Mouse (Mus musculus) gastrocnemius, adult 2 months (tissue): ENCODE measurements at regions not wholly inside any gene's neighbourhood (a gene's known extent, or its start where the extent isn't known, plus 50 kb on each side); places are given as distances from the start of the nearest gene placed in this dataset.

Source experiments
- DNase-seq: peaks from one replicate; pipeline ENCODE4 v3.0.0; 2022
- H3K27ac ChIP-seq: fragments of 200-600 bp; 2 replicates; pipeline ENCODE4 v1.8.1; 2022; ENCODE audit warnings: mild to moderate bottlenecking
- H3K4me3 ChIP-seq: fragments of 200-600 bp; 2 replicates; pipeline ENCODE4 v1.8.1; 2022; ENCODE audit warnings: mild to moderate bottlenecking, moderate library complexity
- CTCF ChIP-seq: fragments of 200-600 bp; IDR thresholded peaks from 2 replicates; pipeline ENCODE4 v1.8.1; 2022; ENCODE audit warnings: antibody characterized with exemption, mild to moderate bottlenecking, moderate library complexity
- intact Hi-C: fragments of 180-260 bp; cut with DNase I; formaldehyde crosslinking; loops from one replicate; pipeline ENCODE4 v1.15.1; 2025

- no peak for DNase-seq
- H3K4me3 ChIP-seq = no peak overlapping the region
- intact Hi-C loops = no loop called here
- H3K27ac ChIP-seq = no peak overlapping the region
- TF ChIP-seq CTCF = no peak
Observed at GRCm38 (mm10) chr13:56021716-56022115, 114.4 kb downstream of the H2afy start.

GRCm38 (mm10) chr13:56014006-56014405, 122.2 kb downstream of the H2afy start:
- no peak overlapping the region for H3K4me3 ChIP-seq
- intact Hi-C loops = no loop called here
- no peak for TF ChIP-seq CTCF
- DNase-seq = no peak
- no peak overlapping the region for H3K27ac ChIP-seq

- intact Hi-C loops = no loop called here
- no peak overlapping the region for H3K27ac ChIP-seq
- TF ChIP-seq CTCF = no peak
- H3K4me3 ChIP-seq = no peak overlapping the region
- no peak for DNase-seq
Observed at GRCm38 (mm10) chr13:56010416-56010815, 125.7 kb downstream of the H2afy start.

- intact Hi-C loops = no loop called here
- DNase-seq = no peak
- Histone ChIP-seq H3K4me3 (no peak overlapping the region), H3K27ac (no peak overlapping the region)
- no peak for TF ChIP-seq CTCF
Observed at GRCm38 (mm10) chr13:56006827-56007226, 129.3 kb downstream of the H2afy start.

- DNase-seq = no peak
- no peak overlapping the region for H3K4me3 ChIP-seq
- no peak for TF ChIP-seq CTCF
- no peak overlapping the region for H3K27ac ChIP-seq
- intact Hi-C loops = no loop called here
Observed at GRCm38 (mm10) chr13:56005746-56006145, 130.4 kb downstream of the H2afy start.

- Histone ChIP-seq H3K4me3 (peak overlapping the region; percentile 36), H3K27ac (peak overlapping the region; percentile 49)
- TF ChIP-seq CTCF = no peak
- DNase-seq = peak; percentile 74
- intact Hi-C loops = no loop called here
Observed at GRCm38 (mm10) chr13:56003724-56004393, 132.3 kb downstream of the H2afy start.

- Histone ChIP-seq H3K27ac (no peak overlapping the region), H3K4me3 (no peak overlapping the region)
- no peak for TF ChIP-seq CTCF
- intact Hi-C loops = no loop called here
- DNase-seq = no peak
Observed at GRCm38 (mm10) chr13:55995255-55995654, 140.9 kb downstream of the H2afy start.

- TF ChIP-seq CTCF = no peak
- intact Hi-C loops = no loop called here
- H3K4me3 ChIP-seq = no peak overlapping the region
- peak; percentile 49 for DNase-seq
- H3K27ac ChIP-seq = no peak overlapping the region
Observed at GRCm38 (mm10) chr13:55994460-55994859, 141.7 kb downstream of the H2afy start.

GRCm38 (mm10) chr13:55992699-55993098, 143.5 kb downstream of the H2afy start:
- no peak overlapping the region for H3K4me3 ChIP-seq
- intact Hi-C loops = no loop called here
- no peak overlapping the region for H3K27ac ChIP-seq
- no peak for DNase-seq
- no peak for TF ChIP-seq CTCF

GRCm38 (mm10) chr13:55991216-55991615, 144.9 kb downstream of the H2afy start:
- DNase-seq = no peak
- intact Hi-C loops = no loop called here
- H3K4me3 ChIP-seq = no peak overlapping the region
- no peak overlapping the region for H3K27ac ChIP-seq
- TF ChIP-seq CTCF = no peak

- Histone ChIP-seq H3K27ac (no peak overlapping the region), H3K4me3 (no peak overlapping the region)
- intact Hi-C loops = no loop called here
- no peak for TF ChIP-seq CTCF
- no peak for DNase-seq
Observed at GRCm38 (mm10) chr13:55990186-55990585, 146.0 kb downstream of the H2afy start.

GRCm38 (mm10) chr13:55989401-55989800, 146.8 kb downstream of the H2afy start:
- Histone ChIP-seq H3K27ac (no peak overlapping the region), H3K4me3 (no peak overlapping the region)
- no peak for DNase-seq
- TF ChIP-seq CTCF = no peak
- intact Hi-C loops = no loop called here

- Histone ChIP-seq H3K4me3 (no peak overlapping the region), H3K27ac (no peak overlapping the region)
- intact Hi-C loops = no loop called here
- no peak for DNase-seq
- no peak for TF ChIP-seq CTCF
Observed at GRCm38 (mm10) chr13:55985396-55985795, 149.4 kb upstream of the Pitx1 start.

- intact Hi-C loops = no loop called here
- Histone ChIP-seq H3K4me3 (no peak overlapping the region), H3K27ac (no peak overlapping the region)
- no peak for DNase-seq
- no peak for TF ChIP-seq CTCF
Observed at GRCm38 (mm10) chr13:55984772-55985171, 148.8 kb upstream of the Pitx1 start.
